Mouse (Mus musculus) thymus, postnatal 10 days (tissue): ENCODE measurements around the gene Olfr368.

ENCODE experiments used
- DNase-seq, 2 experiments: peaks; one replicate each; pipeline ENCODE4 v3.0.0; 2021; ENCODE audit warnings: low spot score in 2 of 2

Gene Olfr368

GRCm38 (mm10) chr2:37326215-37326614, at the start of gene Olfr368:
Gene Olfr368 (plus strand): TSS chr2:37326515.
- no peak for DNase-seq

GRCm38 (mm10) chr2:37333321-37333720, 7.0 kb downstream of the Olfr368 start:
- DNase-seq = no peak

- DNase-seq = no peak
Measured at GRCm38 (mm10) chr2:37338497-37339187, 12.3 kb downstream of the Olfr368 start.

- DNase-seq = no peak
Measured at GRCm38 (mm10) chr2:37351671-37352070, 25.4 kb downstream of the Olfr368 start.

GRCm38 (mm10) chr2:37355571-37355970, 29.3 kb downstream of the Olfr368 start:
- no peak for DNase-seq

GRCm38 (mm10) chr2:37358633-37359540, 32.6 kb downstream of the Olfr368 start, which contains the start of gene Pdcl:
Gene Pdcl (minus strand): TSS chr2:37359332.
- peak; percentile 93 to 96 for DNase-seq

GRCm38 (mm10) chr2:37359908-37360307, 33.6 kb downstream of the Olfr368 start:
- peak in 1 of 2 experiments; percentile 6 for DNase-seq

GRCm38 (mm10) chr2:37370651-37371050, 44.3 kb downstream of the Olfr368 start:
- no peak for DNase-seq

GRCm38 (mm10) chr2:37376018-37376417, 49.7 kb downstream of the Olfr368 start:
- DNase-seq = no peak

- DNase-seq = peak; percentile 28 to 68
Measured at GRCm38 (mm10) chr2:37380189-37380588, 53.9 kb downstream of the Olfr368 start.
